Mouse (Mus musculus) cerebellum, adult 2 months (tissue): ENCODE measurements around the gene Fat1.

Source experiments
- CTCF ChIP-seq: fragments of 200-500 bp; IDR thresholded peaks from 2 replicates; pipeline ENCODE4 v1.5.1; 2011; ENCODE audit warnings: low read depth, mild to moderate bottlenecking, control low read depth, low read length, moderate library complexity, borderline replicate concordance; ENCODE audit not compliant: insufficient read depth
- POLR2A ChIP-seq: fragments of 200-500 bp; IDR thresholded peaks from 2 replicates; pipeline ENCODE4 v1.6.1; 2011; ENCODE audit warnings: low read length, control low read depth, borderline replicate concordance; ENCODE audit not compliant: insufficient read depth

DNA sequence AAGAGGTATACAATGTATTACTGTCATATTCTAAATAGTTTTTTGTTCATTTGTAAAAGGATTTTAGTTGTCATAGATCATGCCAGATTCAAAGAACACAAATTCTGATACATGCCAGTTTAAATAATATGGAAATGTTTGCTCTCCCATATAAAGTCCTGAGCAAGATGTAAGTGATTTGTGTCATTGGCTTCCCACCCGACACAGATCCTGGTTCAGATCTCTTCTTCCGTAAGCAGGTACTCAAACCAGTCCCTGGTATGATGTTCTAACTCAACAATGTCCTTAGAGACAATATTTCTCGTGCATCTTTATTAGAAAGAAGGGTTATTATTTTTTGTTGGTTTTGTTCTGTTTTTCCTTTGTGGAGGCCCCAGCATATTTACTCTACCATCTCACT lies 5.2 kb upstream of the Fat1 start:
- TF ChIP-seq POLR2A (no peak), CTCF (no peak)
